Mouse (Mus musculus): Measurements from ENCODE around the gene Tspan15. TPM values are rescaled to one million over a fixed set of nuclear protein-coding genes. Genes with fewer than 3 reads are reported as not detected.

The Tspan15 gene
- total and polyA plus RNA-seq, 3 experiments: 1.5 to 10.2 (median 1.9) TPM

- peaks cover 53% of the 10 kb centered on the region for H3K4me1 ChIP-seq (ENCODE audit: insufficient read depth, low read depth, low read length)
- H3K36me3 ChIP-seq (replicated peaks): peaks cover 29% of the 10 kb centered on the region
- ATAC-seq (ENCODE audit: extremely low read depth, insufficient number of reproducible peaks, low FRiP score, poor library complexity, severe bottlenecking) (no peak), DNase-seq (ENCODE audit: low spot score) (no peak)
- H3K27me3 ChIP-seq (ENCODE audit: insufficient read depth, low read length): no peaks in the 10 kb centered on the region
- H3K9me3 ChIP-seq (replicated peaks): no peaks in the 10 kb centered on the region
- TF ChIP-seq GATA1 (IDR thresholded peaks at IDR 0.05; ENCODE audit: borderline replicate concordance, low read length) (no peak), POLR2AphosphoS5 (IDR thresholded peaks at IDR 0.05; ENCODE audit: insufficient replicate concordance, low read depth, low read length) (no peak), GATA2 (IDR thresholded peaks at IDR 0.05; ENCODE audit: borderline replicate concordance, low read depth, low read length) (no peak), CTCF (IDR thresholded peaks at IDR 0.05; ENCODE audit: low read depth, low read length) (no peak), TAL1 (conservative IDR thresholded peaks at IDR 0.05; ENCODE audit: low read depth, low read length) (no peak)
- no peak overlapping the region for H3K4me3 ChIP-seq (ENCODE audit: low read depth, low read length)
Measured at GRCm38 (mm10) chr10:62192701-62193157, 38.3 kb downstream of the Tspan15 start.

- Histone ChIP-seq H3K36me3 (replicated peaks) (peaks cover 31% of the 10 kb centered on the region), H3K27me3 (ENCODE audit: insufficient read depth, low read length) (no peaks in the 10 kb centered on the region), H3K4me3 (ENCODE audit: low read depth, low read length) (no peak overlapping the region), H3K4me1 (ENCODE audit: insufficient read depth, low read depth, low read length) (peaks cover 43% of the 10 kb centered on the region), H3K9me3 (replicated peaks) (no peaks in the 10 kb centered on the region)
- ATAC-seq (ENCODE audit: extremely low read depth, insufficient number of reproducible peaks, low FRiP score, poor library complexity, severe bottlenecking): no peak
- DNase-seq (ENCODE audit: low spot score): no peak
- TF ChIP-seq TAL1 (conservative IDR thresholded peaks at IDR 0.05; ENCODE audit: low read depth, low read length) (no peak), POLR2AphosphoS5 (IDR thresholded peaks at IDR 0.05; ENCODE audit: insufficient replicate concordance, low read depth, low read length) (no peak), GATA1 (IDR thresholded peaks at IDR 0.05; ENCODE audit: borderline replicate concordance, low read length) (no peak), CTCF (IDR thresholded peaks at IDR 0.05; ENCODE audit: low read depth, low read length) (no peak), GATA2 (IDR thresholded peaks at IDR 0.05; ENCODE audit: borderline replicate concordance, low read depth, low read length) (no peak)
Measured at GRCm38 (mm10) chr10:62190821-62191220, 40.2 kb downstream of the Tspan15 start.

- no peak for ATAC-seq (ENCODE audit: extremely low read depth, insufficient number of reproducible peaks, low FRiP score, poor library complexity, severe bottlenecking)
- H3K9me3 ChIP-seq (replicated peaks): no peaks in the 10 kb centered on the region
- DNase-seq (ENCODE audit: low spot score): peak; percentile 18
- H3K4me1 ChIP-seq (ENCODE audit: insufficient read depth, low read depth, low read length): peaks cover 43% of the 10 kb centered on the region
- TF ChIP-seq TAL1 (conservative IDR thresholded peaks at IDR 0.05; ENCODE audit: low read depth, low read length): no peak
- TF ChIP-seq POLR2AphosphoS5 (IDR thresholded peaks at IDR 0.05; ENCODE audit: insufficient replicate concordance, low read depth, low read length): no peak
- TF ChIP-seq GATA1 (IDR thresholded peaks at IDR 0.05; ENCODE audit: borderline replicate concordance, low read length): no peak
- no peak for TF ChIP-seq GATA2 (IDR thresholded peaks at IDR 0.05; ENCODE audit: borderline replicate concordance, low read depth, low read length)
- no peak for TF ChIP-seq CTCF (IDR thresholded peaks at IDR 0.05; ENCODE audit: low read depth, low read length)
- no peaks in the 10 kb centered on the region for H3K27me3 ChIP-seq (ENCODE audit: insufficient read depth, low read length)
- H3K4me3 ChIP-seq (ENCODE audit: low read depth, low read length): no peak overlapping the region; the same call in 1 of the 2 replicates
- H3K36me3 ChIP-seq (replicated peaks): peaks cover 26% of the 10 kb centered on the region
Measured at GRCm38 (mm10) chr10:62189910-62190309, 41.1 kb downstream of the Tspan15 start.

GRCm38 (mm10) chr10:62189303-62189702 is 41.7 kb downstream of the Tspan15 start:
- Histone ChIP-seq H3K27me3 (ENCODE audit: insufficient read depth, low read length) (no peaks in the 10 kb centered on the region), H3K9me3 (replicated peaks) (no peaks in the 10 kb centered on the region), H3K36me3 (replicated peaks) (peaks cover 26% of the 10 kb centered on the region), H3K4me3 (ENCODE audit: low read depth, low read length) (no peak overlapping the region), H3K4me1 (ENCODE audit: insufficient read depth, low read depth, low read length) (peaks cover 43% of the 10 kb centered on the region)
- no peak for TF ChIP-seq POLR2AphosphoS5 (IDR thresholded peaks at IDR 0.05; ENCODE audit: insufficient replicate concordance, low read depth, low read length)
- no peak for TF ChIP-seq CTCF (IDR thresholded peaks at IDR 0.05; ENCODE audit: low read depth, low read length)
- TF ChIP-seq GATA2 (IDR thresholded peaks at IDR 0.05; ENCODE audit: borderline replicate concordance, low read depth, low read length): no peak
- TF ChIP-seq GATA1 (IDR thresholded peaks at IDR 0.05; ENCODE audit: borderline replicate concordance, low read length): no peak
- TF ChIP-seq TAL1 (conservative IDR thresholded peaks at IDR 0.05; ENCODE audit: low read depth, low read length): no peak
- ATAC-seq (ENCODE audit: extremely low read depth, insufficient number of reproducible peaks, low FRiP score, poor library complexity, severe bottlenecking) (no peak), DNase-seq (ENCODE audit: low spot score) (no peak)

GRCm38 (mm10) chr10:62186882-62187281 is 44.2 kb downstream of the Tspan15 start:
- Histone ChIP-seq H3K27me3 (ENCODE audit: insufficient read depth, low read length) (no peaks in the 10 kb centered on the region), H3K4me3 (ENCODE audit: low read depth, low read length) (no peak overlapping the region), H3K4me1 (ENCODE audit: insufficient read depth, low read depth, low read length) (peaks cover 40% of the 10 kb centered on the region), H3K9me3 (replicated peaks) (no peaks in the 10 kb centered on the region), H3K36me3 (replicated peaks) (peaks cover 19% of the 10 kb centered on the region)
- TF ChIP-seq CTCF (IDR thresholded peaks at IDR 0.05; ENCODE audit: low read depth, low read length) (peak; percentile 51; the same call in 1 of the 2 replicates), GATA1 (IDR thresholded peaks at IDR 0.05; ENCODE audit: borderline replicate concordance, low read length) (no peak)
- DNase-seq (ENCODE audit: low spot score): peak; percentile 42
- ATAC-seq (ENCODE audit: extremely low read depth, insufficient number of reproducible peaks, low FRiP score, poor library complexity, severe bottlenecking): peak; percentile 8; the same call in 1 of the 2 replicates

GRCm38 (mm10) chr10:62183053-62183452 is 48.0 kb downstream of the Tspan15 start:
- ATAC-seq (ENCODE audit: extremely low read depth, insufficient number of reproducible peaks, low FRiP score, poor library complexity, severe bottlenecking) (no peak; the same call in 1 of the 2 replicates), DNase-seq (ENCODE audit: low spot score) (peak; percentile 36)
- TF ChIP-seq CTCF (IDR thresholded peaks at IDR 0.05; ENCODE audit: low read depth, low read length): peak; percentile 87
- TF ChIP-seq POLR2AphosphoS5 (IDR thresholded peaks at IDR 0.05; ENCODE audit: insufficient replicate concordance, low read depth, low read length): no peak
- H3K36me3 ChIP-seq (replicated peaks): peaks cover 5% of the 10 kb centered on the region
- H3K4me3 ChIP-seq (ENCODE audit: low read depth, low read length): no peak overlapping the region
- H3K9me3 ChIP-seq (replicated peaks): no peaks in the 10 kb centered on the region
- H3K27me3 ChIP-seq (ENCODE audit: insufficient read depth, low read length): no peaks in the 10 kb centered on the region
- H3K4me1 ChIP-seq (ENCODE audit: insufficient read depth, low read depth, low read length): peaks cover 12% of the 10 kb centered on the region
